Mouse (Mus musculus) cerebellum, adult 9-11 months (tissue): ENCODE measurements at regions not wholly inside any gene's neighbourhood (a gene's known extent, or its start where the extent isn't known, plus 50 kb on each side); places are given as distances from the start of the nearest gene placed in this dataset.

ENCODE experiments used
- DNase-seq: peaks from one replicate; pipeline ENCODE4 v3.0.0; 2022

GRCm38 (mm10) chrX:140164859-140165258 is 102.2 kb downstream of the Pih1h3b start:
- DNase-seq, result no peak

DNA sequence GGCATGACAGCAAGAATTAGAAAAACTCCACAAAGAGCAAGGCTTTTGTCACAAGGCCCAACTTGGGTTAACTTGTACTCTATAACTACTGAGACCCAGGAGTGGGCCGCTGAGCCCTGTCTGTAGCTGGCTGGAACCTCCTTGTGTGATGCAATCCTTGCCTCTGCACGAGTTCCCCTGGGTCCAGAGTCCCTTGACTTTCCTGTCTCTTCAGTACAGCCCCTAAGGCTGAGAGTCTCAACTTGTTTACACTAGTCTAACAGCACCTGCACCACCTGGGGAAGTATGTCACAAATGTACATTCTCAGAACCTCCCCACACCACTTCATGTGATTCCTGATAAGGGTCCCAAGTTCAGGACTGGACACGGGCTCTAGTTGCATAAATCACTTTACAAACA is 103.3 kb downstream of the Pih1h3b start:
- no peak for DNase-seq

GRCm38 (mm10) chrX:140179850-140180249 is 117.2 kb downstream of the Pih1h3b start:
- peak; percentile 12 for DNase-seq

DNA sequence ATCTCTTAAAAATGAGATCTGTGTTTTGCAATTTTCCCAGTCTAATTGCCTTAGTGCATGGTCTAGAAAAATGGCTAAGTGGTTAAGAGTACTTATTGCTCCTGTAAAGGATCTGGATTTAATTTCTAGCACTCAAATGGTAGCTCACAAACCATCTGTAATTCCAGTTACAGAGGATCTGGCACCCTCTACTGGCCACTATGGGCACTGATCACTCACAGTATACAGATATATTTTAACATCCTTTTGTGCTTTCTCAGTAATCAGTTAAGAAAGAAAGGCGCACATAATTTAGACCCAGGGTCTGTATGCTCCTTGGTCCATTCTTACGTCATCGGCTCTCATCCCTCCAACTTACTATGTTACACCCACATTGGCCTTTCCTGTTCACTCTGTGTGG is 120.3 kb downstream of the Pih1h3b start:
- DNase-seq, result no peak

DNA sequence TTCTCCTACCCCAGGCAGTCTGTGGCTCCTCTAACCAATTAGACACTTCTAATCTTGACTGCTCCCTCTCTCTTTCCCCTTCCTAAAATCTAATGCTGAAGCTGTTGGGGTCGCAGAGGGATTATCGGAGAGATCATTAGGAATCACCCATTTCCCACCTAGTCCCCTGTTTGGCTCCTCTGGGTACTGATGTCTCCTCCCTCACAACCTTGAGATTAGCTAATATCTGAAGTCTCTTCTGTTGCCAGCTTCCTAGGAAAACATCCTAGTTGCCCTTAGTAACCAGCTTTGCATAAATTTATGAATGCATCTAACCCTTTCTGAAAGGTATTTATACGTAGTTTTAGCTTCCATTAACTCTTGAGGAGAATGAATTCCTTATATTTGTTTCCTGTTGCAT is 138.4 kb upstream of the Frmpd3 start:
- no peak for DNase-seq

DNA sequence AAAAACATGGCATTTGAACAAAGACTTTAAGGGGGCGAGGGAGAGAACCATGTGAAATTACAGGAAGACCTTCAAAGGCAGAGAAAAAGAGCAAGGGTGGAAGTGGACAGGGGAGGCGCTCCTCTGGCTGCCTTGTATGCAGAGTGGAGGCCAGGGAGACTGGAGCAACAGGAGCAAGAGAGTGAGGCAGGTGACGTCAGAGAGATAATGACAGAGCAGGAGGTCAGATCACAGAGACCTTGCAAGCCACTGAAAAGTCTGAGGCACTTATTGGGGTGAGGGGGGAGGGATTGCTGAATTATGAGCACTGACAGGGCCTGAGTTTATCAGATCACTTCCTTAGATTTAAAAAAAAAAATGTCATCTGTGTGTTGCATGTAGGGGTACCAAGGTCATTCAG is 133.3 kb upstream of the Frmpd3 start:
- no peak for DNase-seq

- DNase-seq, result no peak
These were observed 129.3 kb upstream of the Frmpd3 start for GRCm38 (mm10) chrX:140212644-140213361.

DNA sequence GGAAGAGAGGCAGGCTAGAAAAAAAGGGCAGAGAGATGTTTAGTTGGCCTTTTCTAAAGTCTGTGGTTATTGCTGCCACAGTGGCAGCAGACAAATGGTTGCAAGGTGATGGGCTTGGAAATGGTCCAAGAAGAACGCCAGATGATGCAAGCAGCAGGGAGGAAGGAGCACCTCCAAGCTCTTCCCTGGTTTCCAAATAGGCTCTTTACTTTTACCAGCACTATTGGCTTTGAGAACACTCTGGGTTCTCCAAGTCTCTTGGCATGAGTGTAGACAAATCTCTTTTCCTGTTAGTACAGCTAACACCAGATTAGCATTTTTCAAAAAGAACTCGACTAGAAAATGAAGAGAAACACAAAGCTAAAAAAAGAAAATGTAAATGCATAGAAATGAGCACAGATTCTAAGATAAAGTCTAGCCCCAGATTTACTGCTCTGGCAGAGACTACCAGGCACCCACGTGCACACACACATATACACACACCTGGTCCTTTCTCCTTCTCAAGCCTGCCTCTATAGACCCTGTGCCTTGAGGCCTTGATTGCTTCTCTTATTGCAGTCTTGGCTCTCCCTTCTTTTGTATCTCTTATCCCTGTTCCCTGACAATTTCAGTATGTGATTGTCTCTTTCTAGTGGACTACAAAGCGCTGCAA is 127.7 kb upstream of the Frmpd3 start:
- DNase-seq, result peak; percentile 40

GRCm38 (mm10) chrX:140255790-140256189 is 86.3 kb upstream of the Frmpd3 start:
- no peak for DNase-seq

GRCm38 (mm10) chrX:140269742-140270457 is 72.2 kb upstream of the Frmpd3 start:
- no peak for DNase-seq

DNA sequence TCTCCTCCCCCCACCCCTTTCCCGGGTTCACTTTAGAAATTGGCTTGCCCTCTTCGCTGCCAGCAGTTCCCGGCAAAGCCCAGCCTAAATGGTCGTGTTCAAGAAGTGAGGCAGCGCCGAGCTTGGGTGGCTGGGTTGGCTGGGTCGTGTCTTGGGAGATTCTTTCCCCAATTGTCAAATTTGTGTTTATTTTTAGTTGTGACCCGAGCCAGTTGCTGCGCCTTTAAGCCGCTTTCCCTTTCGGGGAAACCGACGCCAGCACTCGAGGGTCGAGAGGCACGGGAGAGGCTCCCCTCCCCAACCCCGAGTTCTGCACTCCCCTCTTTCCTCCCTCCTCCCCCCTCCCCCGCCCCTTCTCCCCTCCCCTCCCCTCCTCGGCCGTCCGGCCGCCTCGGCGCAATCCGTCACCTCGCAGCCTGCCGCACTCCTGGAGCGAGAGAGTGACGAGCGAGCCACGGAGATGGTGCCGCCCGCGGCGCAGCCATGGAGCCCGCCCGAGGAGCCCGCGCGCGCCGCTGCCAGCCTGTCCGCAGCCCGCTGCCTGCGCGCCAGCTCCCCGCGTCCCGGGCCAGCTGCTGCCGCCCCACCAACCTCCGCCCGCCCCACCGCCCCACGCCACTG is 64.6 kb upstream of the Frmpd3 start:
- no peak for DNase-seq

GRCm38 (mm10) chrX:140277978-140278729 is 63.9 kb upstream of the Frmpd3 start:
- no peak for DNase-seq

- DNase-seq, result no peak
These were observed 62.8 kb upstream of the Frmpd3 start for GRCm38 (mm10) chrX:140279266-140279665.

- DNase-seq, result no peak
These were observed 62.0 kb upstream of the Frmpd3 start for GRCm38 (mm10) chrX:140280016-140280415.
